Mouse (Mus musculus): ENCODE results near the gene Luc7l3. TPM values are rescaled to one million over a fixed set of nuclear protein-coding genes. Genes with fewer than 3 reads are reported as not detected.

Luc7l3 gene
- polyA plus RNA-seq, 1 experiment: 5.2 TPM

DNA sequence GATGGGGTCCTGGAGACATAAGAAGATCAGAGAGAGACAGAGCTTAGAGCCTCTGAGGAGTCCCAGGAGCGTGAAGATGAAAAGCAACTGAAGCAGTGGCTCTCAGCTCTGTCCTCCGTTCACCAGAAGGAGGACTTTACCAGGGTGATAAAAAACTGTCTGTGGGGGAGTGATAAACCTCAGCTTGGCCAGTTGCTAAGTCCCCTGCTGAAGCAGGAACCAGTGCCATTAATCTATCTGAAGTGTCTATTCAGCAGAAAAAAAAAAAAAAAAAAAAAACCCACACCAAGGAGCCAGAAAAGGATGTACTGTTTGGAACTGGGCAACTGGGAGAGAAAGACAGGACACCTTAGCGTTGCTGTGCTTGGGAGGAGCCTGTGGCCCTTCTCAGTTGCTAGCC is 29.3 kb upstream of the Luc7l3 start:
- peaks cover 37% of the 10 kb centered on the region for H3K27me3 ChIP-seq (ENCODE audit: control insufficient read depth)
- no peaks in the 10 kb centered on the region for H3K36me3 ChIP-seq (ENCODE audit: control insufficient read depth)
- peak; percentile 28; the same call in 1 of the 2 replicates for TF ChIP-seq GATA1 (IDR thresholded peaks at IDR 0.05; ENCODE audit: low read length)
- TF ChIP-seq TAL1 (IDR thresholded peaks at IDR 0.05; ENCODE audit: low read length): peak; percentile 35; the same call in 2 of the 3 replicates
- peaks cover 39% of the 10 kb centered on the region for H3K4me1 ChIP-seq (ENCODE audit: control insufficient read depth)
- peak overlapping the region; percentile 33 for H3K4me3 ChIP-seq (replicated peaks)
- peaks cover 6% of the 10 kb centered on the region; the same call in 1 of the 2 replicates for H3K9me3 ChIP-seq (ENCODE audit: control insufficient read depth, low read length)

DNA sequence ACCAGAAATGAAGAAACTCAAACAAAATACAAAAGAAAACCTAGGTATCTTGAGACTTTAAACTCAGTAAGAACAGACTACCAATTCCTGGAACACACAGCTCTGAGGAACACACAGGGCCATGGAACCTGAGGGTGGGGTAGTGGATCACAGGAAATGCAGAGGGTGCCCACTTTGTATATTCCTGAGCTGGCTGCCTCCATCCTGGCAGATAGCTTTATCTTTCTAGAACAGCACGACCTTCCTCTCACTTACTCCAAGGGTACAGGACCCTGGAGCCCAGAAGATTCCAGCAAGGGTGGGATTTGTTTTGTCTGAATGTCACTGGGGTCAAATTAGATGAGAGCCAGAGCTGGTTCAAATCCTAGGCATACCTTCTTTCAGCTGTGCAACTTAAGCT is 28.5 kb upstream of the Luc7l3 start:
- Histone ChIP-seq H3K9me3 (ENCODE audit: control insufficient read depth, low read length) (peaks cover 6% of the 10 kb centered on the region; the same call in 1 of the 2 replicates), H3K4me1 (ENCODE audit: control insufficient read depth) (peaks cover 38% of the 10 kb centered on the region), H3K4me3 (replicated peaks) (peak overlapping the region; percentile 33), H3K36me3 (ENCODE audit: control insufficient read depth) (no peaks in the 10 kb centered on the region), H3K27me3 (ENCODE audit: control insufficient read depth) (peaks cover 39% of the 10 kb centered on the region)
- no peak for TF ChIP-seq TAL1 (IDR thresholded peaks at IDR 0.05; ENCODE audit: low read length)
- TF ChIP-seq GATA1 (IDR thresholded peaks at IDR 0.05; ENCODE audit: low read length): no peak

DNA sequence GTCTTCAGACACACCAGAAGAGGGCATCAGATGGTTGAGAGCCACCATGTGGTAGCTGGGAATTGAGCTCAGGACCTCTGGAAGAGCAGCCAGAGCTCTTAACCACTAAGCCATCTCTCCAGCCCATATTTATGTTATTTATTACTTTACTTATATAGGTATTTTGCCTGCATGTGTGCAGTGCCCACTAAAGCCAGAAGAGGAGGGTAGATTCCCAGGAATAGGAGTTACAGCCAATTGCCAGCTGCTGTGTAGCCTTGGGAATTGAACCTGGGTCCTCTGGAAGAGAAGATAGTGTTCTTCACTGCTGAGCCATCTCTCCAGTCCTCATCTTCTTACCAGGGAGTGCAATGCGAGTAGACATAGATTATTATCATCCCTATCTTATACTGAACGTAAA is 28.1 kb upstream of the Luc7l3 start:
- H3K9me3 ChIP-seq (ENCODE audit: control insufficient read depth, low read length): peaks cover 6% of the 10 kb centered on the region; the same call in 1 of the 2 replicates
- no peak overlapping the region for H3K4me3 ChIP-seq (replicated peaks)
- no peaks in the 10 kb centered on the region for H3K36me3 ChIP-seq (ENCODE audit: control insufficient read depth)
- peaks cover 38% of the 10 kb centered on the region for H3K4me1 ChIP-seq (ENCODE audit: control insufficient read depth)
- no peak for TF ChIP-seq TAL1 (IDR thresholded peaks at IDR 0.05; ENCODE audit: low read length)
- TF ChIP-seq GATA1 (IDR thresholded peaks at IDR 0.05; ENCODE audit: low read length): no peak
- peaks cover 40% of the 10 kb centered on the region for H3K27me3 ChIP-seq (ENCODE audit: control insufficient read depth)

DNA sequence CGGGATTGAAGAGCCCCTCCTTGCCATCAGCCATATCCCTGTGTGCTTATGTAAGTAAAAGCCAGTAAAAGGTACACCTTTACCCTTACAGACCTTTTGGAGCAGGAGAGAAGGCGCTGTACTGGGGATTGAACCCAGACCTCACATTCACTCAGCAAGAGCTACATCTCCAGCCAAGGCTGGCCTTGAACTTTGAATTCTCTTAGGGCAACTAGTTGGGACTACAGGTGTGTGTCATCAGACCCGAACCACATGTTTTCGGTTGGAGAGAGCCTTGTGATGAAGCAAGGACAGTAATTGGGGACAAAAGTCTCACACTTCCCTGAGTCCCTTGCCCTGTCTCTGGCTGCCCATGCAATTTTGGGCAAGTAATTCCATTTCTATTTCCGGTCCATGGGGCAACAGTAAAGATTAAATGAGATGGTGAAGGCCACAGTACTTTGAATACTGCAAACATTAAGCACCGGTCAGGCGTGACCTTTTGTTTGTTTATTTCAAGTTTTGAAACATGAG is 25.3 kb upstream of the Luc7l3 start:
- peaks cover 17% of the 10 kb centered on the region for H3K27me3 ChIP-seq (ENCODE audit: control insufficient read depth)
- H3K4me3 ChIP-seq (replicated peaks): no peak overlapping the region
- TF ChIP-seq TAL1 (IDR thresholded peaks at IDR 0.05; ENCODE audit: low read length) (no peak), GATA1 (IDR thresholded peaks at IDR 0.05; ENCODE audit: low read length) (no peak)
- H3K4me1 ChIP-seq (ENCODE audit: control insufficient read depth): peaks cover 52% of the 10 kb centered on the region
- H3K9me3 ChIP-seq (ENCODE audit: control insufficient read depth, low read length): peaks cover 6% of the 10 kb centered on the region; the same call in 1 of the 2 replicates
- peaks cover under 1% of the 10 kb centered on the region for H3K36me3 ChIP-seq (ENCODE audit: control insufficient read depth)

DNA sequence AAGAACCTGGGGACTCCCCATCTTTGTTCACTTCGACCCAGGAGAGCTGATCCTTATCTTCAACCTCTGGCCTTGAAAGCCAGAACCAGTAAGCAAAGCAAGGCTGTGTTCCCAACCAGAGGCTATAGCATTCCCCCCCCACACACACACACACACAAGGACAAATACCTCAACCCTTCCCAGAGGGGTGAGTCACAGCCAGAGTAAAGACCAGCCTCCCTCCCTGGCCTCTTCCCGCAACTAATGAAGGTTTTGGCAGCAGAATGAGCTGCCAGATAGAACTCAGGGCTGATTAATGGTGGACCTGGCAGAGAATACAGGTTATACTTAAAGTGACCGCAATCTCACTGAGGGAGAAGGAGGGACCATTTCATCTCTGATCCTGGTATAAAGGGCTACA is 24.8 kb upstream of the Luc7l3 start:
- Histone ChIP-seq H3K9me3 (ENCODE audit: control insufficient read depth, low read length) (peaks cover 6% of the 10 kb centered on the region; the same call in 1 of the 2 replicates), H3K27me3 (ENCODE audit: control insufficient read depth) (peaks cover 13% of the 10 kb centered on the region), H3K36me3 (ENCODE audit: control insufficient read depth) (peaks cover 5% of the 10 kb centered on the region), H3K4me1 (ENCODE audit: control insufficient read depth) (peaks cover 51% of the 10 kb centered on the region), H3K4me3 (replicated peaks) (no peak overlapping the region)
- no peak for TF ChIP-seq TAL1 (IDR thresholded peaks at IDR 0.05; ENCODE audit: low read length)
- TF ChIP-seq GATA1 (IDR thresholded peaks at IDR 0.05; ENCODE audit: low read length): no peak

DNA sequence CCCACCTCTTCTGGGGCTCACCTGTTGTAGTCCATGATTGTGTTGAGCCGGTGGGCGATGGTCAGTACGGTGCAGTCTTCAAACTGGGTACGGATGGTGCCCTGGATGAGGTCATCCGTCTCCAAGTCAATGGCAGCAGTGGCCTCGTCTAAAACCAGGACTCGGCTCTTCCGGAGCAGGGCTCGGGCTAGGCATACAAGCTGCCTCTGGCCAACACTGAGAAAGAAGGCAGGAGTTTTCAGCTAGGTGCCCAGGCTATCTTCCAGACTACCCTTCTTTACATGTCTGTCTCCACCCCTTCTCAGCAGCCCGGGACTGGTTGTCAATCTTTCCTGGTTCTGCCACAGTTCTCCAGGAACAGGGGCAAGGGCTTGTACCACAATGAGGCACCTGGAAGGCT is 24.1 kb upstream of the Luc7l3 start:
- Histone ChIP-seq H3K36me3 (ENCODE audit: control insufficient read depth) (peaks cover 10% of the 10 kb centered on the region), H3K4me3 (replicated peaks) (no peak overlapping the region), H3K4me1 (ENCODE audit: control insufficient read depth) (peaks cover 44% of the 10 kb centered on the region), H3K27me3 (ENCODE audit: control insufficient read depth) (peaks cover 13% of the 10 kb centered on the region), H3K9me3 (ENCODE audit: control insufficient read depth, low read length) (peaks cover 6% of the 10 kb centered on the region; the same call in 1 of the 2 replicates)
- TF ChIP-seq TAL1 (IDR thresholded peaks at IDR 0.05; ENCODE audit: low read length): no peak
- TF ChIP-seq GATA1 (IDR thresholded peaks at IDR 0.05; ENCODE audit: low read length): no peak

DNA sequence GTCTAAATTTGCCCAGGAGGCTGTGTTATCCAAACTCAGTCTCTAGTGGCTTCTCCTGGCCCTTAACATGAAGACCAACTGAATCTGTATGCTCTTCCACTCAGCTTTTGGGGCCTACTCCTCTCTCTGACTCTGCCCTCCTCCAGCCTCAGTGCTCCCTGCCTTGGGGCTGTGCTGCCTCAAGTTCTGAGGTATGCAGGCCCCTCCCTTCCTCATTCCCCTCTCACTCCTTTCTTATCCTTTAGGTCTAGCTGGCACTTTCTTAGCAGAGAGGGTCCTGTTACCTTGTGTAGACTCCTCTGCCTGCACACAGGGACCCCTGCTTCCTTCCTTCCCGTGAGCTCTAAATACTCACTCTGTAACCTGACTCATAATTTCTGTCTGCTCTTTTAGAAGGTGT is 22.7 kb upstream of the Luc7l3 start:
- Histone ChIP-seq H3K4me1 (ENCODE audit: control insufficient read depth) (peaks cover 40% of the 10 kb centered on the region), H3K4me3 (replicated peaks) (no peak overlapping the region), H3K9me3 (ENCODE audit: control insufficient read depth, low read length) (peaks cover 6% of the 10 kb centered on the region; the same call in 1 of the 2 replicates), H3K27me3 (ENCODE audit: control insufficient read depth) (peaks cover 13% of the 10 kb centered on the region), H3K36me3 (ENCODE audit: control insufficient read depth) (peaks cover 23% of the 10 kb centered on the region)
- no peak for TF ChIP-seq TAL1 (IDR thresholded peaks at IDR 0.05; ENCODE audit: low read length)

DNA sequence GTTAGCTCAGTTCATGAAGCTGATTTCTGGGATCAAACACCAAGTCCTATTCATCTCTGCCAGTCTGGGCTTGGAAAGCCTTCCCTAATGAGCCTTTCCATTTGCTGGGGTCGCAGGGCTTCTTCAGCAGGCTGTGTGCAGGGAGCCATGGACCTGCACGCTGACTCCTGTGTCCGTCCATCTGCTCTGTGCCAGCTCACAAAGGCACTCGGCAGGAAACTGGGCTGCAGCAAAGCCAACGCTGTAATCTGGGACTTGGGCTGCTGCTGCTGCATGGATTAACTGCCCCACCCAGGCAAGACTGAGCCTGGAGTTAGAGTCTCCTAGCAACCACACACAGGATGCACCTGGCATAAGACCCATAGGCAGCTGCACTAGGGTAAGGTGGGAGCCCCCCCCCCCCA is 22.2 kb upstream of the Luc7l3 start:
- Histone ChIP-seq H3K9me3 (ENCODE audit: control insufficient read depth, low read length) (peaks cover 1% of the 10 kb centered on the region; the same call in 1 of the 2 replicates), H3K27me3 (ENCODE audit: control insufficient read depth) (peaks cover 13% of the 10 kb centered on the region), H3K36me3 (ENCODE audit: control insufficient read depth) (peaks cover 28% of the 10 kb centered on the region), H3K4me3 (replicated peaks) (no peak overlapping the region), H3K4me1 (ENCODE audit: control insufficient read depth) (peaks cover 35% of the 10 kb centered on the region)
- TF ChIP-seq TAL1 (IDR thresholded peaks at IDR 0.05; ENCODE audit: low read length): no peak
- TF ChIP-seq GATA1 (IDR thresholded peaks at IDR 0.05; ENCODE audit: low read length): no peak

DNA sequence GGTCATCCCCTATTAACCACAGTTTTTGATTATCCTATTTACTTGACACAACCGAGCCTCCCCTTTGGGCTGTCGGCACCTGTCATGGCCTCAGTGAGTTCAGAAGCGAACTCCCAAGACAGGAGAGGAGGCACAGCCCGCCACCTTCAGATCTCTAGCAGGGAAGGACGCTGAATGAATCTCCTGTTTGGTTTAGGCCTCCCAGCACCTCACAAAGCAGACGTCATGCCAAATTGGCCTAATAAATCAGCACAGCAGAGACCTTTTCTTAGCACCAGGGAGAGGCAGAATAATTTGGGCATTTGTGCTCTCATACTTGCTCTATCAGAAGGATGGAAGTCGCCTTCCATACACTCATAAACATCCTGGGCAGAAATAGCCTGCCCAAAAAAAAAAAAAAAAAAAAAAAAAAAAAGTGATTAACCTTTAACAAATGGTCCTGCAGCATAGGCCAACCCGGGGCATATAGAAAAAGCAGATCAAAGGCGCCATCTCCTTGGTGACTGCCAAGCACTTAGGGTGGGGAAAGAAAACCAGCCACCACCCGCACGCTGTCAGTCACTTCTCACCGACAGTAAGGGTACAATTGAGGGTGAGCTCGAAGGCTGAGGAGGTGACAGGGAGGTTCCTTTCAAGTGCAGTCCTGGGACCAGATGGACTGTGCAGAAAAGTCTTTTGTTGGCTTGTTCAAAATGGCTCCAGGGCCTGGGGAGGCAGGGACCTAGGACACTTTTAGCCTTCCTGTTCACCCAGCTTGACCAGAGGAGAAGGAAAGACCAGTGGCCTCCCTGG is 20.5 kb upstream of the Luc7l3 start:
- Histone ChIP-seq H3K27me3 (ENCODE audit: control insufficient read depth) (peaks cover 13% of the 10 kb centered on the region), H3K9me3 (ENCODE audit: control insufficient read depth, low read length) (no peaks in the 10 kb centered on the region), H3K4me3 (replicated peaks) (no peak overlapping the region), H3K36me3 (ENCODE audit: control insufficient read depth) (peaks cover 44% of the 10 kb centered on the region), H3K4me1 (ENCODE audit: control insufficient read depth) (peaks cover 44% of the 10 kb centered on the region)
- TF ChIP-seq TAL1 (IDR thresholded peaks at IDR 0.05; ENCODE audit: low read length) (no peak), GATA1 (IDR thresholded peaks at IDR 0.05; ENCODE audit: low read length) (no peak)

Measured in erythroblast, embryonic 14.5 days (primary cell).